Mouse (Mus musculus): ENCODE measurements around the gene Rabggtb. TPM values are rescaled to one million over a fixed set of nuclear protein-coding genes. Genes with fewer than 3 reads are reported as not detected.

The Rabggtb gene
- polyA plus RNA-seq, 1 experiment from 2014 or later = 64.3 TPM

GRCm38 (mm10) chr3:153908919-153909318, 3.9 kb downstream of the Rabggtb start:
- Histone ChIP-seq H3K27me3 (ENCODE audit: control insufficient read depth, insufficient read depth, low read length) (no peaks in the 10 kb centered on the region), H3K27ac (ENCODE audit: low read length) (no peak overlapping the region), H3K4me2 (ENCODE audit: low read depth, low read length) (peak overlapping the region; percentile 20), H3K9ac (ENCODE audit: low read length) (peak overlapping the region; percentile 44), H3K4me1 (ENCODE audit: control insufficient read depth, insufficient read depth, low read length) (peaks cover 43% of the 10 kb centered on the region), H3K36me3 (ENCODE audit: control insufficient read depth, insufficient read depth) (peaks cover 62% of the 10 kb centered on the region), H3K9me3 (replicated peaks; ENCODE audit: control insufficient read depth, low read length) (no peaks in the 10 kb centered on the region), H3K4me3 (ENCODE audit: low read length) (peak overlapping the region; percentile 11; the same call in 1 of the 2 replicates)
- no peak for ATAC-seq (replicated peaks; ENCODE audit: extremely low read depth, insufficient read depth, low FRiP score)
- 59% methylated on average over 5 of the region's 5 CpGs for WGBS

- ATAC-seq (replicated peaks; ENCODE audit: extremely low read depth, insufficient read depth, low FRiP score) = peak; percentile 28; the same call in 1 of the 2 replicates
- no peak within 1 kb of the TSS for H3K27ac ChIP-seq (ENCODE audit: low read length)
These were observed 6.5 kb downstream of the Rabggtb start, which contains the start of gene Msh4 for GRCm38 (mm10) chr3:153906136-153906871. Msh4 (minus strand) TSS chr3:153906138.

GRCm38 (mm10) chr3:153905251-153906135, 7.3 kb downstream of the Rabggtb start:
- Histone ChIP-seq H3K4me1 (ENCODE audit: control insufficient read depth, insufficient read depth, low read length) (peaks cover 32% of the 10 kb centered on the region), H3K4me3 (ENCODE audit: low read length) (no peak overlapping the region), H3K27me3 (ENCODE audit: control insufficient read depth, insufficient read depth, low read length) (no peaks in the 10 kb centered on the region), H3K4me2 (ENCODE audit: low read depth, low read length) (no peak overlapping the region), H3K9ac (ENCODE audit: low read length) (no peak overlapping the region), H3K36me3 (ENCODE audit: control insufficient read depth, insufficient read depth) (peaks cover 58% of the 10 kb centered on the region), H3K27ac (ENCODE audit: low read length) (no peak overlapping the region), H3K9me3 (replicated peaks; ENCODE audit: control insufficient read depth, low read length) (no peaks in the 10 kb centered on the region)
- 84% methylated on average over 49 of the region's 49 CpGs for WGBS
- ATAC-seq (replicated peaks; ENCODE audit: extremely low read depth, insufficient read depth, low FRiP score) = peak; percentile 19; the same call in 1 of the 2 replicates

More at GRCm38 (mm10) chr3:153906136-153906871, 6.5 kb downstream of the Rabggtb start, which contains the start of gene Msh4:
- no peak within 1 kb of the TSS for H3K4me3 ChIP-seq (ENCODE audit: low read length)
- H3K36me3 ChIP-seq (ENCODE audit: control insufficient read depth, insufficient read depth) = peaks cover 66% of the 10 kb centered on the region
- peaks cover 40% of the 10 kb centered on the region for H3K4me1 ChIP-seq (ENCODE audit: control insufficient read depth, insufficient read depth, low read length)
- no peak within 1 kb of the TSS for H3K4me2 ChIP-seq (ENCODE audit: low read depth, low read length)
- 79% methylated on average over 9 of the region's 9 CpGs for WGBS
- H3K9me3 ChIP-seq (replicated peaks; ENCODE audit: control insufficient read depth, low read length) = no peaks in the 10 kb centered on the region
- no peaks in the 10 kb centered on the region for H3K27me3 ChIP-seq (ENCODE audit: control insufficient read depth, insufficient read depth, low read length)
- no peak within 1 kb of the TSS for H3K9ac ChIP-seq (ENCODE audit: low read length)

- no peak overlapping the region for H3K9ac ChIP-seq (ENCODE audit: low read length)
- H3K27ac ChIP-seq (ENCODE audit: low read length) = no peak overlapping the region
- H3K4me2 ChIP-seq (ENCODE audit: low read depth, low read length) = no peak overlapping the region
- H3K4me3 ChIP-seq (ENCODE audit: low read length) = no peak overlapping the region
- peaks cover 48% of the 10 kb centered on the region for H3K36me3 ChIP-seq (ENCODE audit: control insufficient read depth, insufficient read depth)
- ATAC-seq (replicated peaks; ENCODE audit: extremely low read depth, insufficient read depth, low FRiP score) = 0 out of 2 replicates have a peak, but pooled peaks have one; percentile 52
- WGBS = 51% methylated on average over 6 of the region's 6 CpGs
- H3K4me1 ChIP-seq (ENCODE audit: control insufficient read depth, insufficient read depth, low read length) = peaks cover 24% of the 10 kb centered on the region
- H3K27me3 ChIP-seq (ENCODE audit: control insufficient read depth, insufficient read depth, low read length) = no peaks in the 10 kb centered on the region
- H3K9me3 ChIP-seq (replicated peaks; ENCODE audit: control insufficient read depth, low read length) = no peaks in the 10 kb centered on the region
These were observed 8.2 kb downstream of the Rabggtb start for GRCm38 (mm10) chr3:153904586-153904985.

GRCm38 (mm10) chr3:153902595-153902994, 10.2 kb downstream of the Rabggtb start:
- no peak for ATAC-seq (replicated peaks; ENCODE audit: extremely low read depth, insufficient read depth, low FRiP score)
- no peak overlapping the region for H3K4me3 ChIP-seq (ENCODE audit: low read length)
- no peak overlapping the region for H3K9ac ChIP-seq (ENCODE audit: low read length)
- 28% methylated on average over 3 of the region's 3 CpGs for WGBS
- H3K27ac ChIP-seq (ENCODE audit: low read length) = no peak overlapping the region
- H3K4me1 ChIP-seq (ENCODE audit: control insufficient read depth, insufficient read depth, low read length) = peaks cover 5% of the 10 kb centered on the region; the same call in 1 of the 2 replicates
- no peaks in the 10 kb centered on the region for H3K27me3 ChIP-seq (ENCODE audit: control insufficient read depth, insufficient read depth, low read length)
- H3K4me2 ChIP-seq (ENCODE audit: low read depth, low read length) = no peak overlapping the region
- no peaks in the 10 kb centered on the region for H3K9me3 ChIP-seq (replicated peaks; ENCODE audit: control insufficient read depth, low read length)
- H3K36me3 ChIP-seq (ENCODE audit: control insufficient read depth, insufficient read depth) = peaks cover 30% of the 10 kb centered on the region

- Histone ChIP-seq H3K9ac (ENCODE audit: low read length) (no peak overlapping the region), H3K27me3 (ENCODE audit: control insufficient read depth, insufficient read depth, low read length) (no peaks in the 10 kb centered on the region), H3K36me3 (ENCODE audit: control insufficient read depth, insufficient read depth) (peaks cover 26% of the 10 kb centered on the region), H3K4me2 (ENCODE audit: low read depth, low read length) (no peak overlapping the region), H3K27ac (ENCODE audit: low read length) (no peak overlapping the region), H3K4me3 (ENCODE audit: low read length) (no peak overlapping the region), H3K9me3 (replicated peaks; ENCODE audit: control insufficient read depth, low read length) (no peaks in the 10 kb centered on the region), H3K4me1 (ENCODE audit: control insufficient read depth, insufficient read depth, low read length) (peaks cover 3% of the 10 kb centered on the region; the same call in 1 of the 2 replicates)
- ATAC-seq (replicated peaks; ENCODE audit: extremely low read depth, insufficient read depth, low FRiP score) = no peak
- 64% methylated on average over 1 of the region's 1 CpGs for WGBS
These were observed 10.9 kb downstream of the Rabggtb start for GRCm38 (mm10) chr3:153901904-153902303.

GRCm38 (mm10) chr3:153897216-153897615, 15.6 kb downstream of the Rabggtb start:
- H3K27me3 ChIP-seq (ENCODE audit: control insufficient read depth, insufficient read depth, low read length) = no peaks in the 10 kb centered on the region
- no peak overlapping the region for H3K4me3 ChIP-seq (ENCODE audit: low read length)
- ATAC-seq (replicated peaks; ENCODE audit: extremely low read depth, insufficient read depth, low FRiP score) = no peak
- H3K4me2 ChIP-seq (ENCODE audit: low read depth, low read length) = no peak overlapping the region
- no peaks in the 10 kb centered on the region for H3K36me3 ChIP-seq (ENCODE audit: control insufficient read depth, insufficient read depth)
- WGBS = 60% methylated on average over 6 of the region's 6 CpGs
- no peak overlapping the region for H3K9ac ChIP-seq (ENCODE audit: low read length)
- H3K27ac ChIP-seq (ENCODE audit: low read length) = no peak overlapping the region
- H3K9me3 ChIP-seq (replicated peaks; ENCODE audit: control insufficient read depth, low read length) = no peaks in the 10 kb centered on the region
- no peaks in the 10 kb centered on the region; the same call in 1 of the 2 replicates for H3K4me1 ChIP-seq (ENCODE audit: control insufficient read depth, insufficient read depth, low read length)

- Histone ChIP-seq H3K36me3 (ENCODE audit: control insufficient read depth, insufficient read depth) (no peaks in the 10 kb centered on the region), H3K9ac (ENCODE audit: low read length) (no peak overlapping the region), H3K4me1 (ENCODE audit: control insufficient read depth, insufficient read depth, low read length) (no peaks in the 10 kb centered on the region), H3K4me2 (ENCODE audit: low read depth, low read length) (no peak overlapping the region), H3K9me3 (replicated peaks; ENCODE audit: control insufficient read depth, low read length) (no peaks in the 10 kb centered on the region), H3K4me3 (ENCODE audit: low read length) (no peak overlapping the region), H3K27ac (ENCODE audit: low read length) (no peak overlapping the region), H3K27me3 (ENCODE audit: control insufficient read depth, insufficient read depth, low read length) (no peaks in the 10 kb centered on the region)
- WGBS = 80% methylated on average over 3 of the region's 3 CpGs
- ATAC-seq (replicated peaks; ENCODE audit: extremely low read depth, insufficient read depth, low FRiP score) = peak; percentile 62; the same call in 1 of the 2 replicates
These were observed 17.4 kb downstream of the Rabggtb start for GRCm38 (mm10) chr3:153895454-153895853.
